Mouse (Mus musculus) erythroblast, embryonic 14.5 days (primary cell): ENCODE results near the gene Nectin1.

Experiments
- GATA1 ChIP-seq: IDR thresholded peaks from 2 replicates; pipeline ENCODE4 v1.6.1; 2012; ENCODE audit warnings: low read length, inconsistent platforms, mixed read lengths
- TAL1 ChIP-seq: IDR thresholded peaks from 3 replicates; pipeline ENCODE4 v1.6.1; 2012; ENCODE audit warnings: low read length, inconsistent platforms, mixed read lengths

GRCm38 (mm10) chr9:43769940-43770339, 26.2 kb downstream of the Nectin1 start:
- TF ChIP-seq TAL1: no peak
- no peak for TF ChIP-seq GATA1
